Mouse (Mus musculus) olfactory bulb, adult 2 months (tissue): ENCODE results near the gene Ndufb10. TPM values are rescaled to one million over a fixed set of nuclear protein-coding genes. Genes with fewer than 3 reads are reported as not detected.
"Not testable (repeated sequence)": the region's sequence is repeated elsewhere in the genome, so short reads cannot be mapped to it uniquely, and the experiment has no call there.

Source experiments
- H3K27ac ChIP-seq: fragments of 200-500 bp; 2 replicates; pipeline ENCODE4 v1.5.1; 2012; ENCODE audit warnings: low read depth, low read length; ENCODE audit not compliant: insufficient read depth
- H3K4me1 ChIP-seq: fragments of 200-500 bp; 2 replicates; pipeline ENCODE4 v1.6.1; 2012; ENCODE audit warnings: low read length; ENCODE audit not compliant: control insufficient read depth, insufficient read depth
- H3K4me3 ChIP-seq: fragments of 200-500 bp; 2 replicates; pipeline ENCODE4 v1.5.1; 2012; ENCODE audit warnings: mild to moderate bottlenecking, low read depth, low read length, moderate library complexity; ENCODE audit not compliant: insufficient read depth
- CTCF ChIP-seq: fragments of 200-500 bp; IDR thresholded peaks from 2 replicates; pipeline ENCODE4 v1.5.1; 2012; ENCODE audit warnings: low read depth, mild to moderate bottlenecking, low read length, moderate library complexity; ENCODE audit not compliant: insufficient read depth
- POLR2A ChIP-seq: fragments of 200-500 bp; IDR thresholded peaks from 2 replicates; pipeline ENCODE4 v1.6.1; 2012; ENCODE audit warnings: mild to moderate bottlenecking, low read depth, low read length, moderate library complexity; ENCODE audit not compliant: insufficient read depth
- WGBS: fragments of 180-500 bp; shearing (Covaris S2); methylation state at CpG from one replicate; pipeline ENCODE4 v1.1.7; 2018; 5-methylcytosine and 5-hydroxymethylcytosine counted together
- polyA plus RNA-seq: library from polyadenylated mRNA; stranded (reverse); fragments of >200 nt; gene quantifications from 2 replicates; pipeline ENCODE4 v1.2.4, GENCODE M21; 2012; ENCODE audit warnings: low replicate concordance; ENCODE audit not compliant: missing spikeins, insufficient read depth, insufficient read length

Gene Ndufb10
- polyA plus RNA-seq, 1 experiment, result not detected

DNA sequence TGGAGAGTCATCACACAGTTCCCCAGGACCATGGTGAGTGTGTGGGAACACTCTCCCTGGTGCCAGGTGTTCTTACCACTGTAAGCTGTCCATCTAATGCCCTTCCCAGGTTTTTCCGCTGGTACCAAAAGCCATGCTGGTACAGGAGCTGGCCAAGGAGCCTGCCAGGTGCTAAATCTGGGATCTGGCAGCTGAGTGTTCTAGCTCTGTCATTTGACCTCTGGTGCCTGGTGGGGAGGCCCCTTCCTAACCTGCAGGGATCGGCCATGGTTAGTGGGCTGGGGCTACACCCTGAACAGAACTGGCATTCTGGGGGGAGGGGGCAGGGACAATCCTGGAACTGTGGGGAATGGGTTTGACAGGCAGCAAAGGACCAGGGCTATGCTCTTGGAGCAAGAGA, 3.3 kb upstream of the Ndufb10 start, which contains the start of gene Rpl3l:
TSS of gene Rpl3l (plus strand) at position 203 of the 400 bp plus-strand sequence.
- 81% methylated on average over 2 of the region's 2 CpGs for WGBS
- Histone ChIP-seq H3K4me3 (no peak within 1 kb of the TSS), H3K27ac (no peak within 1 kb of the TSS), H3K4me1 (peaks cover 5% of the 10 kb centered on the region)
- TF ChIP-seq CTCF (no peak), POLR2A (no peak)

DNA sequence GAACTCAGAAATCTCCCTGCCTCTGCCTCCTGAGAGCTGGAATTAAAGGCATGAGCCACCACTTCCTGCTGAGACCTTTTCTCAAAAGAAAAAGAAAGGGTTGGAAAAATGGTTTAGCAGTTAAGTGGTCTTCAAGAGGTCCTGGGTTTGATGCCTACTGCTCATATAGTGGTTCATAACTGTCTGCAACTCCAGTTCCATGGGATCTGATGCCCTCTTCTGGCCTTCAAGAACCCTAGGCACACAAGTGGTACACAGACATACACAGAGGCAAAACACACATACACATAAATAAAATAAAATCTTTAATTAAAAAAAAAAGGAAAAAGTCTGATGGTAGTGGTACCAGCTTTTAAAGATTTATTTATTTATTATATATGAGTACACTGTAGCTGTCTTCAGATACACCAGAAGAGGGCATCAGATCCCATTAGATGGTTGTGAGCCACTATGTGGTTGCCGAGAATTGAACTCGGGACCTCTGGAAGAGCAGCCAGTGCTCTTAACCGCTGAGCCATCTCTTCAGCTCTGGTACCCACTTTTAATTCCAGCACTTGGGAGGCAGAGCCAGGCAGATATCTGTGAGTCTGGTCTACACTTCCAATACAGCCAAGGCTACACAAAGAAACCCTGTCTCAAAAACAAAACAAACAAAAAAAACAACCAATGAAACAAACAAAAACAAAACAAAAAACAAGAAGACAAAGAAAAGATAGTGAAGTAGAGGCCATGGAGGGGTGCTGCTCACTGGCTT, 1.5 kb upstream of the Ndufb10 start:
- no peak for TF ChIP-seq POLR2A
- no peak for TF ChIP-seq CTCF
- Histone ChIP-seq H3K27ac (no peak overlapping the region), H3K4me3 (no peak overlapping the region), H3K4me1 (peaks cover 10% of the 10 kb centered on the region)
- WGBS, result 70% methylated on average over 3 of the region's 3 CpGs

DNA sequence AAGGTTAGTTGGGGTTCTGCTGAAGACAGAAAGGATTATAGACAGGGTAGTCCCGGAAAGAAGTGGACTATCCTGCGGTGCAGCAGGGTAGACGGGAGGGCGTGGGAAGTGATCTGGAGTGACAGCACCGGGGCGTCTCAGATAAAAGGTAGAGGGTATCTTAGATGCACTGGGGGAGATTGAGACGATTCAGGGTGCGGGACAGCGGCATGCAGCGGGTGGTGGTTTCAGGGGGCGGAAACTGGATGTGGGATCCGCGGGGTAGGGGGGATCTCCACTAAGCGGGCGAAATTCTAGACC, 447 bp downstream of the Ndufb10 start:
- TF ChIP-seq POLR2A (no peak), CTCF (no peak)
- Histone ChIP-seq H3K4me3 (peak overlapping the region; percentile 77), H3K27ac (peak overlapping the region; percentile 87), H3K4me1 (peaks cover 10% of the 10 kb centered on the region)
- WGBS, result under 1% methylated on average over 15 of the region's 15 CpGs

GRCm38 (mm10) chr17:24723122-24723880, 977 bp downstream of the Ndufb10 start:
- WGBS, result under 1% methylated on average over 12 of the region's 12 CpGs
- Histone ChIP-seq H3K4me1 (peaks cover 10% of the 10 kb centered on the region), H3K27ac (no peak overlapping the region; the same call in 1 of the 2 replicates), H3K4me3 (peak overlapping the region; percentile 77)
- TF ChIP-seq CTCF (no peak), POLR2A (no peak)

GRCm38 (mm10) chr17:24722220-24722924, 1.9 kb downstream of the Ndufb10 start:
- no peak overlapping the region for H3K27ac ChIP-seq
- H3K4me1 ChIP-seq, result peaks cover 10% of the 10 kb centered on the region
- 37% methylated on average over 13 of the region's 13 CpGs for WGBS
- TF ChIP-seq CTCF (no peak), POLR2A (no peak)
- H3K4me3 ChIP-seq, result no peak overlapping the region

DNA sequence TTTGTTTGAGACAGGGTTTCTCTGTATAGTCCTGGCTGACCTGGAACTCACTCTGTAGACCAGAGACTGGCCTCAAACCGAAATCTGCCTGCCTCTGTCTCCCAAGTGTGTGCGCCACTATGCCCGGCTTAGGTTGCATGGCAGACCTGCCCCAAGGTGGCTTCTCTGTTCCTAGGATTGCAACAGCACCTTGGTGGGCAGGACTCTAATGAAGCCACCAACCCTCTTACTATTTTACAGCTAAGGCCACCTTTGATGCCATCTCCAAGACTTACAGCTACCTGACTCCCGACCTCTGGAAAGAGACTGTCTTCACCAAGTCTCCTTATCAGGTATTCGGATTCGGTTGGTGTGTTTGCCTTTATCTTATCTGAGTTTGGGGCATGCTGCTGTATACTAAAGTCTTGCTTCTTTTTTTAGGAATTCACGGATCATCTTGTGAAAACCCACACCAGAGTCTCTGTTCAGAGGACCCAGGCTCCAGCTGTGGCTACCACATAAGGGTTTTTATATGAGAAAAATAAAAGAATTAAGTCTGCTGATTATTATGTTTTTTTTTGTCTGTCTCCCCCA, 2.8 kb downstream of the Ndufb10 start:
- H3K27ac ChIP-seq, result not testable (repeated sequence)
- 62% methylated on average over 7 of the region's 7 CpGs for WGBS
- peak overlapping the region; percentile 15; the same call in 1 of the 2 replicates for H3K4me3 ChIP-seq
- peaks cover 10% of the 10 kb centered on the region for H3K4me1 ChIP-seq

DNA sequence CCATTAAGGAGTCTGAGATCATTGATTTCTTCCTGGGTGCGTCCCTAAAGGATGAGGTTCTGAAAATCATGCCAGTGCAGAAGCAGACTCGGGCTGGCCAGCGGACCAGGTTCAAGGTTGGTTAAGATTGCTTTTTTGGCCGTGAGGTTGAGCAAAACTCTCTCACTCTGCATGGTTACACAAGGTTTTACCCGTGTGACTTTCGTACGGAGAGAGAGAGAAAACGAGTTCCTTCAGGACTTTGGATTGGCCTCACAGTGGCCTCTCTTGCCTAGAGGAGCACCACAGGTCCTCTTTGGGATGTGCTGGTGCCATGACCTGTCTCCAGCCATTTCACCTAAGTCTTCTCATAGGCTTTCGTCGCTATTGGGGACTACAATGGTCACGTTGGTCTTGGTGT, 3.7 kb downstream of the Ndufb10 start:
- WGBS, result under 1% methylated on average over 11 of the region's 11 CpGs
- Histone ChIP-seq H3K4me1 (peaks cover 10% of the 10 kb centered on the region), H3K4me3 (peak overlapping the region; percentile 75)
- not testable (repeated sequence) for H3K27ac ChIP-seq

GRCm38 (mm10) chr17:24719494-24720222, 4.6 kb downstream of the Ndufb10 start:
- Histone ChIP-seq H3K4me3 (peak overlapping the region; percentile 97), H3K4me1 (peaks cover 10% of the 10 kb centered on the region), H3K27ac (peak overlapping the region; percentile 61; the same call in 1 of the 2 replicates)
- TF ChIP-seq CTCF (no peak), POLR2A (peak; percentile 94)
- WGBS, result under 1% methylated on average over 61 of the region's 61 CpGs

DNA sequence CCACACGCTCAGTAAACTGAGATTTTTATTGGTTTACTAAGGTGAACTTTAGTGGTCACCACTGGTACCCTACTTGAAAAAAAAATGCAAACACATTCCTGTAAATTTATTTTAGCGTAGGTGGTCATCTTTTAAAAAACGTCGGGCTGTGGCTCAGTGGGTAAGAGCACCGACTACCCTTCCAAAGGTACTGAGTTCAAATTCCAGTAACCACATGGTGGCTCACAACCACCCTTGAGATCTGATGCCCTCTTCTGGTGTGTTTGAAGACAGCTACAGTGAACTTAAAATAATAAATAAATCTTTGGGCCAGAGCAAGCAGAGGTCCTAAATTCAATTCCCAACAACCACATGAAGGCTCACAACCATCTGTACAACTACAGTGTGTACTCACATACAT, 5.3 kb downstream of the Ndufb10 start:
- not testable (repeated sequence) for H3K27ac ChIP-seq
- Histone ChIP-seq H3K4me3 (peak overlapping the region; percentile 97; the same call in 1 of the 2 replicates), H3K4me1 (peaks cover 10% of the 10 kb centered on the region)
- 65% methylated on average over 5 of the region's 5 CpGs for WGBS
